Mouse (Mus musculus) lung, postnatal 36 days (tissue): ENCODE data around the gene Oca2.

Source experiments
- DNase-seq: peaks from one replicate; pipeline ENCODE4 v3.0.0; 2022; ENCODE audit warnings: mixed read lengths

Gene Oca2

GRCm38 (mm10) chr7:56388295-56388694 lies 148.7 kb downstream of the Oca2 start:
- peak; percentile 7 for DNase-seq

GRCm38 (mm10) chr7:56418182-56418836 lies 178.7 kb downstream of the Oca2 start:
- DNase-seq, result no peak

- DNase-seq, result peak; percentile 30
Measured at GRCm38 (mm10) chr7:56419253-56419844, 179.8 kb downstream of the Oca2 start.

- no peak for DNase-seq
Measured at GRCm38 (mm10) chr7:56421946-56422345, 182.4 kb downstream of the Oca2 start.

- no peak for DNase-seq
Measured at GRCm38 (mm10) chr7:56423548-56423947, 184.0 kb downstream of the Oca2 start.

GRCm38 (mm10) chr7:56460814-56461520 lies 221.4 kb downstream of the Oca2 start:
- no peak for DNase-seq

GRCm38 (mm10) chr7:56498242-56498641 lies 258.7 kb downstream of the Oca2 start:
- DNase-seq, result no peak

GRCm38 (mm10) chr7:56499319-56499718 lies 259.8 kb downstream of the Oca2 start:
- DNase-seq, result no peak

- DNase-seq, result no peak
Measured at GRCm38 (mm10) chr7:56499767-56500166, 260.2 kb downstream of the Oca2 start.

GRCm38 (mm10) chr7:56500438-56500837 lies 260.9 kb downstream of the Oca2 start:
- no peak for DNase-seq

- no peak for DNase-seq
Measured at GRCm38 (mm10) chr7:56518581-56518980, 279.0 kb downstream of the Oca2 start.

- DNase-seq, result no peak
Measured at GRCm38 (mm10) chr7:56519741-56520140, 280.2 kb downstream of the Oca2 start.

- DNase-seq, result no peak
Measured at GRCm38 (mm10) chr7:56534856-56535255, 295.3 kb downstream of the Oca2 start.

- DNase-seq, result peak; percentile 4
Measured at GRCm38 (mm10) chr7:56549226-56549625, 309.7 kb downstream of the Oca2 start.

- no peak for DNase-seq
Measured at GRCm38 (mm10) chr7:56551804-56552203, 312.2 kb downstream of the Oca2 start.
